Mouse (Mus musculus): ENCODE measurements around the gene Mif4gd.
A peak's percentile ranks its signal among the peaks of the same experiment; 100 is the strongest.

Mif4gd gene

DNA sequence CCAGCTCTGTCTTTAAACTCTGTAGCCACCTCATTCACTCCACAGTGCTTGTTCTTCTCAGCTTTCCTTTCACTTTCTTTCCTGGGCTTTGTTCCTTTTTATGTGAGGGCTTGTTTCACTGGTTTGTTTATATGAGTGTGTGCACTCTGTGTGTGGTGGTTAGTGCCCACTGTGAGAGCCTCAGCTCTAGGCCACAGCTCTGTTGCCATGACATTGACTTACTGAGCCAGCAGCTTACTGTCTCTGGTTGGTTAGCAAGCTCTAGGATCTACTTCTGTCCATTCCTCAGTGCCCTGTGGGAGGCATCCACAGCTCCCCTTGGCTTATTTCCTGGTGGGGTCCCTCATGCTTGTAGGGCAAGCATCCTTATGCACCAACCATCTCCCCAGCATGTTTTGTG lies 33.7 kb downstream of the Mif4gd start:
- DNase-seq (ENCODE audit: low spot score in 2 of 2), result no peak

DNA sequence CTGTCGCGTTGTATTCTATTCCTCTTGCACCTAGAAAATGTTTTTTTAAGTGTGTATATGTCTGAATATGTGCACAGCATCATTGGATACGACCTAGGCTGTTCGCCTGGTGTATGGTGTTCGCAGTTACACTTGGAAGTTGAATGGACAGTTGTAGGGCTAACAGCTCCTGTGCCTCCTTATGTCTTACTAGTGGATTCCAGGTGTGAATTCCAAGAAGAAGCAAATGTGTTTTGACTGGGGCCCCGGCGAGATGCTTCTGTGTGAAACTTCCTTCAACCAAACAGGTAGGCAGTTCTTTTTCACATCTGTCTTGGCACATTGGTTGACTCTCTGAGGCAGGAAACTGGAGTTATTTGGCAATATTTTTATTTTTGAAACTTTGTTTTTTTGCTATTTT lies 47.8 kb downstream of the Mif4gd start:
- DNase-seq (ENCODE audit: low spot score in 2 of 2), result no peak

DNA sequence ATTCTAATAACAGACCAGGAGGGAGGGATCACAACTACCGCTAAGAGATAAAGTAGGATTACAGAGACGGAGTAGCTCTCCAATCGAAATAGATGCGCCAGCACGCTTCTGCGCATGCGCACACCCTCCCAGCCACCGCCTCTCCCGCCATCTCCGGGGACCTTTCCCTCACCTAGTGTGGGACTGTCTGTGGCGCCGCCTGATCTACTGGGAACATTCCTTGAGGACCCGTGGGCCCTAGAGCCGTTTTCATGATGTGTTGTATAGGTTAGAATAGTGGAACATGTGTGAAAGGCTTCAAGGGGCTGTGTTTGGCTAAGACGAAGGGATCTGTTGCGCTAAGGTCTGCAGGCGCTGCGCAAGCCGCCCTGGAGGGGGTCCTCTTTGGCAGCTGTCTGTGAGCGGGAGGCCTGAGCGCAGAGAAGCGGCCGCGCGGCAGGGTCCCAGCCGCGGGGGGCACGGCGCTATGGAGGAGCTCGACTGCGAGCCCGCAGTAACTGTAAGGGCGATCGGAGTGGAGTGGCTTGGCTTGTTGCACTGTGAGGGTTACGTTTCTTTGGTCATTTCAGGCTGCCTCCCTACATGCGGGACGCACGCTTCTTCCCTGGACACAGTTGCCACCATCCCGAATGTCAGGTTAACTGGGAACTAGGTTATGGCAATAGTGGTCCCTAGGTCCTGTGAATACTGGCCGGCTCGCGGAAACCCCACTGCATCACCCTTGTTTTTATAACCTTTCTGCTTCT lies 48.5 kb downstream of the Mif4gd start, which contains the start of gene Nup85:
Gene Nup85, plus strand, starts transcription at position 371 of the 746 bp plus-strand sequence.
- peak; percentile 96 for DNase-seq (ENCODE audit: low spot score in 2 of 2)

DNA sequence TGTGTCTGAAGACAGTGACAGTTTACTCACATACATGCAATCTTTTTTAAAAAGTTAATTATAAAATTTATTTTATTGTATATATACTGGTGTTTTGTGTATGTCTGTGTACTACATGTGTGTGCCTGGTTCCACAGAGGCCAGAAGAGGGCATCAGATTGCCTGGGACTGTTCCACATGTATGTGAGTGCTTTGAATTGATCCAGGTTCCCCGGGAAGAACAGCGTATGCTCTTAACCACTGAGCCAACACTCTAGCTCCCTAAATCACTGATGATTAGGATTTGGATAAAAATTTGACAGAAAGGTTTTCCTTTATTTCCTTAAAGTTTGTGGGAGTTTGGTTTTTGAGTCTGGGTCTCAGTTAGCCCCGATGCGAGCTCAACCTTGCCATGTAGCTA lies 49.4 kb downstream of the Mif4gd start:
- no peak for DNase-seq (ENCODE audit: low spot score in 2 of 2)
